Mouse (Mus musculus) neural tube, embryonic 10.5 days (tissue): ENCODE measurements at regions not wholly inside any gene's neighbourhood (a gene's known extent, or its start where the extent isn't known, plus 50 kb on each side); places are given as distances from the start of the nearest gene placed in this dataset.
A peak's percentile ranks its signal among the peaks of the same experiment; 100 is the strongest.

Experiments
- DNase-seq: peaks from one replicate; pipeline ENCODE4 v3.0.0-alpha.2; 2017; ENCODE audit warnings: low spot score; ENCODE audit errors: extremely low spot score

- DNase-seq: no peak
These were observed 88.8 kb upstream of the Tlk1 start for GRCm38 (mm10) chr2:70914372-70914771.

DNA sequence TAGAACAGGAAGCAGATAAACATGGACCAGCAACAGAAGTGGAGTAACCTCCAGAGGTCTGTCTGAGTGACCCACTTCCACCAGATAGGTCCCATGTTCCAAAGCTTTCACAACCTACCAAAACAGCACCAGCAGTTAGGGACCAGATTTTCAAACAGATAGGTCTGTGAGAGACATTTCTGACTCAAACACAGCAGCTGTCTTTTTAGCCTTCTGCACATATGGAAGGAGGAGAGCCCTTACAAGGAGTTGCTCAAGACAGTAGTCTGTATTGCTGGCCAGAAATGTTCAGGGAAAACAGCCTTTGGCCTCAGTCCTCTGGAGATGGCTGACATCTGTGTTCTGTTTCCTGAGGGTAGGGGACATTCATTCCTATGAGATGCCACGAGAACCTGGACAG, 83.9 kb upstream of the Tlk1 start:
- DNase-seq: no peak

DNA sequence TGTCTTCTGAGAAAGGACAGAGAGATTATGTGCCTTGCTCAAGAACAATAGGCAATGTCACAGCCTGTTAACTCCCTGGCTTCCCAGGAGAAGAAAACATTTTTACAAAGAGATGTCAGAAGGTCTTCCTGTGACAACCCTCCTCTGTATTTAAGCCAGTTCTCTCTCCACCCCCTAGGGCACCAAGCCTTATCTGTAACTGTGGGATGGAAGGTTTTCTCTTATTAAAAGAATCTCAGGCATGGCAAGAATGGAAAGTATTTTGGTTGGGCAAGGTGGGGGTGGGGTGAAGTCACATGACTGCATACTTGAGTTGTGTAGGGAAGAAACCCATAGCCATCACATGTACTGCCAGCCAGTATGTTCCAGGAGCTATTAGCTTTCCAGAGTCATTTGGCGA, 83.1 kb upstream of the Tlk1 start:
- DNase-seq: peak; percentile 30

DNA sequence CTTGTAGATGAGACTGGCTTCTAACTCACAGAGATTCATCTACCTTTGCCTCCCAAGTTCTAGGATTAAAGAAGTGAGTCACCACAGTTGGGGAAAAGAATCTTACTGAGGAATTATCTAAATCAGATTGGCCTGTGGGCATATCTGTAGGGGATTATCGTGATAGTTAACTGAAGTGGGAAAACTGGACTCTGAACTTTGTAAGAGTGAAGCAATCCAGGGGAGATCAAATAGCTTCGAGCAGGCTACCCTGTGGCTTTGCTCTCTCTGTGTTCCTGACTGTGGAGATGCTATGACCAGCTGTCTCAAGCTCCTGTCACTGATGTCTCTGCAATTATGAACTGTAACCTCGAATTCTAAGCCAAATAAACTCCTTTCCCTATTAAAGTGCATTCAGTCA, 80.7 kb upstream of the Tlk1 start:
- no peak for DNase-seq

DNA sequence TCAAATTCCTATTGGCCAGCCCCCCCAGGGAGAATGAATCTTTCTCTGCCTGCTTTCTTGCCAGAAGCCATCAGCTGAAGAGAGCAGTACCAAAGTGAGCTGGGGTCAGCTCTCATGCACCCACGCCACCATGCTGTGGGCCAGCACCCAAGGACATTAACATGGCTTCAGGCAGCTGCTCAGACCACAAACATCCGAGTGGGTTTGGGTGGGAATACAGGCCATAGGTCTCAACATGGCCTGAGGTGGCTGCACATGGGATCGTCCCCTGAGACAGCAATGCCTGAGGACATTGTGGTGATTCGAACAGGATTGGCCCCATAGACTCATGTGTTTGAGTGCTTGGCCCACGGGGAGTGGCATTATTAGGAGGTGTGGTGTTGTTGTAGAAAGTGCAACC, 78.9 kb upstream of the Tlk1 start:
- no peak for DNase-seq

DNA sequence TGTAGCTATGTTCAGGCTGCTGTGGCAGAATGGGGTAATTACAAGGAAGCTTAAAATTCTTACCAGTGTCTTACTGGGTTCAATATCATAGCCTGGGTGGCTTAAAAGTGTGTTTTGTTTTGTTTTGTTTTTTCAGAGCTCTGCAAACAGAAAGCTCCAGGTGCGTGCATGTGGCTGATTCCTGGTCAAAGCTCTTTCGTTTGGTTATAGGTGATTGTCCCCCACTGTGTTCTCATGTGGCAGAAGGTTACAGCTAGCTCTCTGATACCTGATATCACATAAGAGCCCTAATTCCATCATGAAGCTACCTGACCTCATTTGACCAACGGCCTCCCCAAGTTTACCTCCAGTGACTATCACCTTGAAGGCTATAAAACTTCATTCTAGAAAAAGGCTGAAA, 76.7 kb upstream of the Tlk1 start:
- DNase-seq: no peak

DNA sequence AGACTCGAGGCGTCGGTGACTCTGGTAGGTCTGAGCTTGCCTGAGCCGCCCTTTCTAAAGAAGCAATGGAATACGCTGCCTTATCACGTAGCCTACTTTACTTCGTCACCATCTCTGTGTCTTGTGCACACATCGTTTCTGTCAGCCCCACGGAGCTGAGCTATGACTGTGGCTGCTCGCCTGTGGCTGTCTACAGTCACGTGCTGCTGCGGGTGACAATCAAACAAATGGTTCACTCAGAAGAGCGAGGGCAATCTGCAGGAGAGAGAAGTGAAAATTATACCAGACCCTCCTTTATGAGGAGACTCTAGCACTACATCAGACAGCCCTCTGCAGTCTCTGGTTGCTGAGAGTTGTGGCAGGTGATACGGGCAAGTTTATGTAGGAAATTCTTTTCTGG, 76.0 kb upstream of the Tlk1 start:
- no peak for DNase-seq

GRCm38 (mm10) chr2:70899056-70899455, 73.5 kb upstream of the Tlk1 start:
- no peak for DNase-seq

DNA sequence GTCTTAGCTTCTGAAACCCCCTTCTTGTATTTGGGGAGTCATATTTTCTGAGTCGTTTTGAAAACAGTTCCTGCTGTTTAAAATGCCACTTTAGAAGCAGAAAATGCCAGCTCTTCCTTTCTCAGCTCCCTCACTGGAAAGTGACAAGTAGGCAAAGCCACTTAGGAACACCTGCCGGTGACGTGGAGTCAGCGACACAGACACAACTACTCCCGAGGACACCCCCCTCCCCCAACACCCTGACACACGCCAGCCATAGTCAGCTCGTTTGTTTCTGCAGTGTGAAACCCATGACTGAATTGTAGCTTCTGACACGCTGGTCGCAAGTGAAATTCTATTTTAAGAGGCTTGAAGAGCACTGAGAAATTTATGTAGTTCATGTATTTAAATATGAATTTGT, 72.9 kb upstream of the Tlk1 start:
- no peak for DNase-seq

GRCm38 (mm10) chr2:70897373-70897772, 71.8 kb upstream of the Tlk1 start:
- no peak for DNase-seq

- DNase-seq: no peak
These were observed 64.1 kb upstream of the Tlk1 start for GRCm38 (mm10) chr2:70889522-70890100.

- DNase-seq: no peak
These were observed 63.4 kb upstream of the Tlk1 start for GRCm38 (mm10) chr2:70888840-70889469.

GRCm38 (mm10) chr2:70886831-70887230, 61.3 kb upstream of the Tlk1 start:
- DNase-seq: no peak

DNA sequence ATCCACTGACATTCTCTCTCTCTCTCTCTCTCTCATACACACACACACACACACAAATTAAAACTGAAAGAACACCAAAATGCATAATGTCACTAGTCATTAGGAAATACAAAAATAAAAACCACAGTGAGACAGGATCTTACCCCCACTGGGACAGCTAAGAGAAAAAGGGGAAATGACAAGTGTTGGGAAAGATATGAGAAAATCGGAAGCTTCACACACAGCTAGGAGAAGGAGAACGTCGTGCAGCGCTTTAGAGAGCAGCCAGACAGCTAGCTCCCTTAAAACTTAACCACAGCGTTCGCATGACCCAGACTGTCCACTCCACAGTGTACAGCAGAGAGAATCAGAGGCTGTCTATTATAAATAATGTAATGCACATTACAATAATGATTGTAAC, 60.1 kb upstream of the Tlk1 start:
- DNase-seq: no peak

- no peak for DNase-seq
These were observed 52.0 kb upstream of the Tlk1 start for GRCm38 (mm10) chr2:70877333-70878080.

DNA sequence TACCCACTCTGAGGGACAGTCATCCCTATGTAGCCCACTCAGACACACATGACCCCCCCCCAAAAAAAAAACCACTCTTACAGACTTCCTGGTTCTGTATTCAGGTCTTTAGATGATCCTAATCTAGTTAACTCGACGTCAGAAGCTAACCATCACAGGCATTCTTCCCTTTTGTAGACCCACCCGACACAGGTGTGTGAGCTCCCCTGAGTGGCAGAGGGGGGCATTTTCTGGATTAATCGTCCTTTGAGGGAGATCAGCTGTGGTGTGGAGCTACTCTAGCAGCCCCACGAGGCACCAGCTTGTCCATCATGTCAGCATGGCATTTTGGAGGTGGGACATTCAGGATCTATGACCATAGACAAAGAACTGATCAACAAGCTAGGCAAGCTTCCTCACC, 50.7 kb upstream of the Tlk1 start:
- DNase-seq: no peak
